Mouse (Mus musculus) cerebellum, adult 2 months (tissue): ENCODE measurements at regions not wholly inside any gene's neighbourhood (a gene's known extent, or its start where the extent isn't known, plus 50 kb on each side); places are given as distances from the start of the nearest gene placed in this dataset.

Source experiments
- CTCF ChIP-seq: fragments of 200-500 bp; IDR thresholded peaks from 2 replicates; pipeline ENCODE4 v1.5.1; 2011; ENCODE audit warnings: low read depth, mild to moderate bottlenecking, control low read depth, low read length, moderate library complexity, borderline replicate concordance; ENCODE audit not compliant: insufficient read depth
- POLR2A ChIP-seq: fragments of 200-500 bp; IDR thresholded peaks from 2 replicates; pipeline ENCODE4 v1.6.1; 2011; ENCODE audit warnings: low read length, control low read depth, borderline replicate concordance; ENCODE audit not compliant: insufficient read depth

GRCm38 (mm10) chr4:137196491-137196974 lies 80.8 kb upstream of the Wnt4 start:
- TF ChIP-seq CTCF = no peak
- TF ChIP-seq POLR2A = no peak
